ENCODE assay signal across 8 mouse cellular contexts in genomic region chr1:74284543-74285160, GRCm38 (mm10). TPM values are rescaled to one million over a fixed set of nuclear protein-coding genes. Genes with fewer than 3 reads are reported as not detected.
DNase-seq lines count a peak whose midpoint lies in the region; ATAC-seq and TF ChIP-seq lines count a peak whose summit lies in the region.

Gene Aamp, minus strand, starts transcription at chr1:74284738.
Gene Pnkd, plus strand, starts transcription at chr1:74284930.

- H3K36me3 ChIP-seq in embryonic facial prominence, embryonic 13.5 days, result peaks cover 58% of the 10 kb centered on the region
- H3K36me3 ChIP-seq in kidney, adult 2 months (ENCODE audit: control insufficient read depth, insufficient read depth, low read length), result peaks cover 3% of the 10 kb centered on the region; the same call in 1 of the 2 replicates
- H3K36me3 ChIP-seq in limb, embryonic 12.5 days, result peaks cover 55% of the 10 kb centered on the region
- peaks cover 28% of the 10 kb centered on the region for H3K36me3 ChIP-seq in midbrain, embryonic 15.5 days (replicated peaks)
- H3K36me3 ChIP-seq in spleen, adult 2 months (ENCODE audit: control insufficient read depth, insufficient read depth, low read length), result peaks cover 25% of the 10 kb centered on the region

- peak within 1 kb of the TSS; percentile 82 for H3K27ac ChIP-seq in embryonic facial prominence, embryonic 13.5 days
- peak within 1 kb of the TSS; percentile 57 for H3K27ac ChIP-seq in kidney, adult 2 months (ENCODE audit: insufficient read depth, low read depth, low read length)
- peak within 1 kb of the TSS; percentile 69 for H3K27ac ChIP-seq in limb, embryonic 12.5 days
- peak within 1 kb of the TSS; percentile 85 for H3K27ac ChIP-seq in midbrain, embryonic 15.5 days
- H3K27ac ChIP-seq in spleen, adult 2 months (ENCODE audit: insufficient read depth, low read length), result peak within 1 kb of the TSS; percentile 74

- no peaks in the 10 kb centered on the region for H3K27me3 ChIP-seq in embryonic facial prominence, embryonic 13.5 days
- H3K27me3 ChIP-seq in kidney, adult 2 months (replicated peaks; ENCODE audit: control insufficient read depth, insufficient read depth, low read length), result no peaks in the 10 kb centered on the region
- H3K27me3 ChIP-seq in limb, embryonic 12.5 days, result no peaks in the 10 kb centered on the region
- no peaks in the 10 kb centered on the region for H3K27me3 ChIP-seq in midbrain, embryonic 15.5 days (replicated peaks)
- H3K27me3 ChIP-seq in spleen, adult 2 months (ENCODE audit: control insufficient read depth, insufficient read depth, low read length), result no peaks in the 10 kb centered on the region

- H3K9me3 ChIP-seq in embryonic facial prominence, embryonic 13.5 days, result no peaks in the 10 kb centered on the region
- no peaks in the 10 kb centered on the region for H3K9me3 ChIP-seq in limb, embryonic 12.5 days
- no peaks in the 10 kb centered on the region for H3K9me3 ChIP-seq in midbrain, embryonic 15.5 days

- peak within 1 kb of the TSS; percentile 90 for H3K9ac ChIP-seq in embryonic facial prominence, embryonic 13.5 days
- peak within 1 kb of the TSS; percentile 84 for H3K9ac ChIP-seq in limb, embryonic 12.5 days (replicated peaks)
- H3K9ac ChIP-seq in midbrain, embryonic 15.5 days, result peak within 1 kb of the TSS; percentile 78

- peak; percentile 99 for DNase-seq in 3134 (ENCODE audit: extremely low read depth, insufficient read length, low spot score)
- peak; percentile 100 for DNase-seq in adrenal gland, postnatal 36 days
- DNase-seq in heart, adult 18-20 months, result peak; percentile 100
- peak; percentile 100 for DNase-seq in kidney, adult 2 months
- peak; percentile 100 for DNase-seq in spleen, adult 2 months (ENCODE audit: low read depth in 1 of 2, low spot score in 2 of 2)

- peaks cover 27% of the 10 kb centered on the region for H3K4me1 ChIP-seq in embryonic facial prominence, embryonic 13.5 days
- H3K4me1 ChIP-seq in kidney, adult 2 months (ENCODE audit: control insufficient read depth, insufficient read depth, low read length), result peaks cover 3% of the 10 kb centered on the region; the same call in 1 of the 2 replicates
- H3K4me1 ChIP-seq in limb, embryonic 12.5 days (replicated peaks), result peaks cover 23% of the 10 kb centered on the region
- peaks cover 23% of the 10 kb centered on the region for H3K4me1 ChIP-seq in midbrain, embryonic 15.5 days
- H3K4me1 ChIP-seq in spleen, adult 2 months (ENCODE audit: control insufficient read depth, insufficient read depth, insufficient read length), result peaks cover 6% of the 10 kb centered on the region; the same call in 1 of the 2 replicates

- TF ChIP-seq CTCF in kidney, adult 2 months (conservative IDR thresholded peaks at IDR 0.05; ENCODE audit: insufficient read depth, insufficient read length, low read depth, low read length), result 0 out of 2 replicates have a peak, but pooled peaks have one; percentile 16
- TF ChIP-seq CTCF in spleen, adult 2 months (IDR thresholded peaks at IDR 0.05; ENCODE audit: extremely low read depth, insufficient read depth, insufficient read length, insufficient replicate concordance), result no peak; the same call in 1 of the 2 replicates

- H3K4me3 ChIP-seq in embryonic facial prominence, embryonic 13.5 days, result peak within 1 kb of the TSS; percentile 80
- H3K4me3 ChIP-seq in kidney, adult 2 months (ENCODE audit: insufficient read depth, low read depth, low read length), result peak within 1 kb of the TSS; percentile 78
- peak within 1 kb of the TSS; percentile 78 for H3K4me3 ChIP-seq in limb, embryonic 12.5 days (replicated peaks)
- H3K4me3 ChIP-seq in midbrain, embryonic 15.5 days, result peak within 1 kb of the TSS; percentile 95
- peak within 1 kb of the TSS; percentile 86 for H3K4me3 ChIP-seq in spleen, adult 2 months (ENCODE audit: extremely low read depth, insufficient read depth, insufficient read length)

- TF ChIP-seq POLR2A in kidney, adult 2 months (IDR thresholded peaks at IDR 0.05; ENCODE audit: low read depth, low read length), result peak; percentile 83
- peak; percentile 56; the same call in 1 of the 2 replicates for TF ChIP-seq POLR2A in spleen, adult 2 months (IDR thresholded peaks at IDR 0.05; ENCODE audit: low read depth, low read length)

- peak within 1 kb of the TSS; percentile 89 for H3K4me2 ChIP-seq in embryonic facial prominence, embryonic 13.5 days
- peak within 1 kb of the TSS; percentile 77 for H3K4me2 ChIP-seq in limb, embryonic 12.5 days
- peak within 1 kb of the TSS; percentile 76 for H3K4me2 ChIP-seq in midbrain, embryonic 15.5 days

- WGBS in embryonic facial prominence, embryonic 13.5 days, result under 1% methylated on average over 55 of the region's 56 CpGs
- under 1% methylated on average over 56 of the region's 56 CpGs for WGBS in kidney, adult 2 months
- under 1% methylated on average over 56 of the region's 56 CpGs for WGBS in limb, embryonic 12.5 days
- WGBS in midbrain, embryonic 15.5 days, result under 1% methylated on average over 56 of the region's 56 CpGs
- WGBS in spleen, adult 2 months, result under 1% methylated on average over 56 of the region's 56 CpGs

- ATAC-seq in embryonic facial prominence, embryonic 13.5 days (ENCODE audit: insufficient number of reproducible peaks, insufficient read depth, low FRiP score, low TSS enrichment, low read depth), result peak; percentile 97
- peak; percentile 97 for ATAC-seq in limb, embryonic 12.5 days (ENCODE audit: insufficient number of reproducible peaks, insufficient read depth, low FRiP score, low TSS enrichment, low read depth)
- peak; percentile 98 for ATAC-seq in midbrain, embryonic 15.5 days (replicated peaks)

RNA-seq across cellular contexts. Expression of gene Aamp, which starts in this region (rescaled TPM):
- total RNA-seq in adrenal gland, postnatal 36 days (2021), result 100 to 1,000 TPM; 174 to 190 TPM
- 224 and 225 TPM in 2 replicates for polyA plus RNA-seq in embryonic facial prominence, embryonic 13.5 days (2015; fragmentation: Nextera tagmentation; extraction: Ambion mirVana)
- total RNA-seq in heart, adult 18-20 months (2021), result 100 to 1,000 TPM in 1 of 2 experiments, 10 to 100 TPM in 1; 99.8 to 102 TPM
- 212 and 217 TPM in 2 replicates for polyA plus RNA-seq in kidney, adult 2 months (2012; rRNA removed)
- polyA plus RNA-seq in limb, embryonic 12.5 days (2016; fragmentation: Nextera tagmentation; extraction: Ambion mirVana), result 202 and 212 TPM in 2 replicates
- polyA plus RNA-seq in midbrain, embryonic 15.5 days (2015; fragmentation: Nextera tagmentation; extraction: Ambion mirVana), result 217 and 229 TPM in 2 replicates
- polyA plus RNA-seq in spleen, adult 2 months (2012; rRNA removed), result 102 and 119 TPM in 2 replicates

RNA-seq across cellular contexts. Expression of gene Pnkd, which starts in this region (rescaled TPM):
- total RNA-seq in adrenal gland, postnatal 36 days (2021), result 10 to 100 TPM; 72.5 to 80.8 TPM
- polyA plus RNA-seq in embryonic facial prominence, embryonic 13.5 days (2015; fragmentation: Nextera tagmentation; extraction: Ambion mirVana), result 95.1 and 112 TPM in 2 replicates
- 100 to 1,000 TPM; 138 to 151 TPM for total RNA-seq in heart, adult 18-20 months (2021)
- polyA plus RNA-seq in kidney, adult 2 months (2012; rRNA removed), result 139 and 165 TPM in 2 replicates
- polyA plus RNA-seq in limb, embryonic 12.5 days (2016; fragmentation: Nextera tagmentation; extraction: Ambion mirVana), result 106 TPM in 2 replicates
- 114 and 117 TPM in 2 replicates for polyA plus RNA-seq in midbrain, embryonic 15.5 days (2015; fragmentation: Nextera tagmentation; extraction: Ambion mirVana)
- 27.5 and 33.8 TPM in 2 replicates for polyA plus RNA-seq in spleen, adult 2 months (2012; rRNA removed)

Comparison
In these comparisons a context has a peak if more than half of its experiments do, and no peak if none do; other contexts are left out.
1. Peak in every context shown above with its lines: DNase-seq, ATAC-seq, H3K4me3 ChIP-seq and H3K27ac ChIP-seq.